Mouse (Mus musculus): ENCODE data around the gene Map3k7. TPM values are rescaled to one million over a fixed set of nuclear protein-coding genes. Genes with fewer than 3 reads are reported as not detected.

Map3k7 gene
- polyA plus RNA-seq, 1 experiment from 2014 or later, result 53.2 TPM

DNA sequence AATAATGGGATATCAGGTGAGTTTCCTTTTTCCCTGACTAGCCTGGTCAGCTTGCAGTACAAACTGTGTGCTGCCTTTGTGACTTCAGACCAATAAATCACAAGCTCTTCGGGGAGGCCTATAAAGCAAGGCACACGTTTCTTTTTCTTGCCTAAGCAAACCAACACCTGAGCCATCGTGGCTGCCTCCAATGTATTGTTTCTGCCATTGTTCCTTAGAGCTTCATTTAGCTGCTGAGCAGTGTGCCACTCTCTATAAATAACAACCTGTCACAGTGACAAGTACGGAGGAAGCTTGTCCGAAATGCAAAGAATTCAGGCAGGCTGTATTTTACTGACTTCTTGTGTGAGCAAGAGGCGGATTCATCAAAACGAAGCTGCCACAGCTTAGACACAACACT is 73.4 kb downstream of the Map3k7 start:
- no peak overlapping the region for H3K4me2 ChIP-seq (replicated peaks)
- no peaks in the 10 kb centered on the region for H3K27me3 ChIP-seq
- no peaks in the 10 kb centered on the region for H3K36me3 ChIP-seq
- H3K27ac ChIP-seq, result no peak overlapping the region
- no peak for ATAC-seq (ENCODE audit: insufficient number of reproducible peaks, insufficient read depth, low FRiP score, low TSS enrichment)
- H3K9me3 ChIP-seq, result no peaks in the 10 kb centered on the region
- no peak overlapping the region for H3K9ac ChIP-seq
- no peak overlapping the region for H3K4me3 ChIP-seq
- no peaks in the 10 kb centered on the region for H3K4me1 ChIP-seq
- WGBS, result 83% methylated on average over 7 of the region's 7 CpGs

DNA sequence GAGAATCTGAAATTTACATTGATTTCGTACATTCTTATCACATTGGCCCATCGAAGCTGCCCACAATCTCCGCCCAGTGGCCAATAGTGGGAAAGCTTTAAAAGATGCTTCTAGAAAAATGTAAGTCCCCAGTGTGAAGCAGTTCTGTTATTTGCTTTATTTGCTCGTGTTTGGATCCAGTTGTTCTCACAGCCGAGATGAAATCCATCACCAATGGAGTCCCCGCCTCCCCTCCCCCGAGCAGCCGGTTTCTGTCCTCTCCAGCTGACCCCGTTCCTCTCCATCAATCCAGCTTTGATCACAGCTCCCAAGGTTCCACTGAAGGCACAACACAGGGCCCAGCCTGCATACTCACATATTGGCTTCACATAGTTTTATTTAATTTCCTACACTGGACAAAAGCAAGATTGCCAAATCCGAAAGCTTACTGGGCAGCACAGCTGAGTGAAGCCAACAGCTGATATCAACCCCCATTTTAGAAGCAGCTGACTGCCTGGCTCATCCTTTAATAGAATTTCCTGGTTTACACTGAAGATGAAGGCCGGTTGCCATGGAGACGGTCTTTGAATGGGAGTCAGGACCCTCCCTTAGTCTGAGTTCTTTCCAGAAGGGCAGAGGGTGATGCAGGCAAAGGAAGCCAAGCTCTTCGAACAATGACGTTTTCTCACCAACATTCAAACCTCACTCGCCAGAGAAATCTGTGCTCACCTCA is 78.0 kb downstream of the Map3k7 start:
- no peak overlapping the region for H3K27ac ChIP-seq
- H3K4me2 ChIP-seq (replicated peaks), result no peak overlapping the region
- 70% methylated on average over 15 of the region's 15 CpGs for WGBS
- no peaks in the 10 kb centered on the region for H3K27me3 ChIP-seq
- H3K4me3 ChIP-seq, result no peak overlapping the region
- no peak for ATAC-seq (ENCODE audit: insufficient number of reproducible peaks, insufficient read depth, low FRiP score, low TSS enrichment)
- no peaks in the 10 kb centered on the region for H3K9me3 ChIP-seq
- H3K36me3 ChIP-seq, result no peaks in the 10 kb centered on the region
- no peak overlapping the region for H3K9ac ChIP-seq
- no peaks in the 10 kb centered on the region; the same call in 1 of the 2 replicates for H3K4me1 ChIP-seq

DNA sequence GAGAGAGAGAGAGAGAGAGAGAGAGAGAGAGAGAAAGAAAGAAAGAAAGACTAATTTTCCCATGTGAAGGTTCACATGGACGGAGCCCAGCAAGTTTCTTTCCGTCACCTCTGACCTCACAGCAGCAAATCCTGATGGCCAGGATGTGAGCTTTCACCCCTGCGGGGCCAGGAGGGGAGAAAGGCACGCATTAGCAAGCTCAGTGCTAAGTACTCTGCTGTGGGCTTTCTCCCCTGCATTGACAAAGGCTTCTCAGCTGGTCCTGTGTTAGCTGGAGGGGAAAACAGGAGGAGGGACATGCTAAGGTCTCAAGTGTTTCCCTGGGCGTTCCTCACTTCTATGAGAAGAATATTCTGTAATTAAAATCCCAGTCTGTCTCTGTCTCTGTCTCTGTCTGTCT is 81.3 kb downstream of the Map3k7 start:
- WGBS, result 11% methylated on average over 5 of the region's 5 CpGs
- Histone ChIP-seq H3K4me3 (no peak overlapping the region), H3K9me3 (no peaks in the 10 kb centered on the region), H3K27ac (no peak overlapping the region), H3K4me2 (replicated peaks) (no peak overlapping the region), H3K27me3 (no peaks in the 10 kb centered on the region), H3K36me3 (no peaks in the 10 kb centered on the region), H3K9ac (no peak overlapping the region), H3K4me1 (no peaks in the 10 kb centered on the region; the same call in 1 of the 2 replicates)
- no peak for ATAC-seq (ENCODE audit: insufficient number of reproducible peaks, insufficient read depth, low FRiP score, low TSS enrichment)

DNA sequence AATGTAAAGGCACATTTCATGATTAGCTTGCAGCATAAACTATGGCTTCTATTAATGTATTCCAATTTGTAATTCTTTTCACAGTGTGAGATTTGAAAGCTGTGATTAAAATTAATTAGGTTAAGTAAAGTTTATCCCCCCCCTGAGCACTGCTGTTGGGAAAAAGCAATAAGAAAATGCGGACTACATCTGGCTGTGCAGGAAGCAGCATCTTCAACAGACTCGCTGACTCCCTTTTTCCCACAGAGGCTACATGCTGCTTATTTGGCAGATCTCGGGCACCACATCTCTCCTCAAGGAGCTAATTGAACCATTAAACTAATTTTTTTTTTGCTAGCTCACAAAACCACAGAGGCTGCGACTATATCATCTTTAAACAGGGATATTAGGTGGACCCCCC is 85.9 kb downstream of the Map3k7 start:
- ATAC-seq (ENCODE audit: insufficient number of reproducible peaks, insufficient read depth, low FRiP score, low TSS enrichment), result no peak
- Histone ChIP-seq H3K9me3 (no peaks in the 10 kb centered on the region), H3K4me2 (replicated peaks) (no peak overlapping the region), H3K27ac (no peak overlapping the region), H3K27me3 (no peaks in the 10 kb centered on the region), H3K36me3 (no peaks in the 10 kb centered on the region), H3K9ac (no peak overlapping the region), H3K4me1 (no peaks in the 10 kb centered on the region; the same call in 1 of the 2 replicates), H3K4me3 (no peak overlapping the region)
- 45% methylated on average over 4 of the region's 4 CpGs for WGBS

DNA sequence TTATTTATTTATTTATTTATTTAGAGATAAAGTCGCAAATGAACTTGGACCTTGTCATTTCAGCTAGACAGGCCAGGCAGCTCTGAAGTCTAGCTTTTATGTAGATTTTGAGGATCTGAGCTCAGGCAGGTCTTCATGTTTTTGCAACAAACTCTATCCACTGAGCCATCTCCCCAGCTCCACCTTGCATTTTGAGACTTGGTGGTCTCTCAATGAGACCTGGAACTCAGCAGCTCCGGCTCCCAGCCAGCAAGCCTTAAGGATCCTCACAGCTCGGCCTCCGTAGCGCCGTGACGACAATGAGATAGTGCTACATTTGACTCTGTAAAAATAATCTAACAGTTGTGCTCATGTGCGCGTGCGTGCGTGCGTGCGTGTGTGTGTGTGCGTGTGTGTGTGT is 89.3 kb downstream of the Map3k7 start:
- WGBS, result 92% methylated on average over 14 of the region's 14 CpGs
- ATAC-seq (ENCODE audit: insufficient number of reproducible peaks, insufficient read depth, low FRiP score, low TSS enrichment), result no peak

DNA sequence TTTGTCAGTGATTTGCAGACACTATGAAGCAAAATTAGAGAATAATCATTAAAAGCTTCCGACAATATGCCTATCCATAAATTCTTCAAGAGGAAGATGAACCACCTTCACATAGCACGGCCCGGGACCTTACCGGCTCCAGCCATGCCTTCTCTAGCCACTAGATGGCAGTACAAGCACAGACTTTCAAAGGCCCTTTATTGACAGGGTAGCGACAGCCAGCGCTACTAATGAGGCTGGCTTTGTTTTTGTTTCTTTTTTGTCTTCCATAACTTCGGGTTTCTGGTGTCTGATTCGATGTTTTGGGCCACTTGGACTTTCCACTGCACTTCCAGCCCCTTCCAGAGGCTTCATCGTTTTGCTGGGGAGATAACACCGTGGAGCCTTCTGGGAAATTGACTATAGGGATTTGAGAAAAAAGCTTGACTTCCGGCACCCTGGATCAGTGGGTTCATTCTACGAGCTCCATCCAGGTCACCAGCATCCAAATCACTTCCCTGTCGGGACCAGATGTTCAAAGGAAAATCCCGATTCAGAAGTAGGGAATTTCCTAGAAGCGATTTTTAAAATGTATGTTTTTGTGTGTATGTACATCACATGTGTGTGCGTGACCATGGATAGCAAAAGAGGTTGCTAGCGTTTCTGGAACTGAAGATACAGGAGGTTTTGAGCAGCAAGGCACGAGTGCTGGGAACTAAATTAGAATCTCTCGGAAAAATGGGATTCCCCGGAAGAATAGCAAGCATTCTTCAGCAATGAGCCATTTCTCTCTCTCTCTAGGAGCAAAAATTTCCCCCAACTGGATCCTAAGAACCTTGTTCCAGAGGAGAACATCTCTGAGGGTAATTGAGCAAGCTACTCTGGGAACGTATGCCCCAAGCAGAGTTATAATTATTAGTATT is 91.5 kb downstream of the Map3k7 start:
- peak overlapping the region; percentile 36 for H3K4me3 ChIP-seq
- H3K36me3 ChIP-seq, result no peaks in the 10 kb centered on the region
- no peaks in the 10 kb centered on the region for H3K27me3 ChIP-seq
- ATAC-seq (ENCODE audit: insufficient number of reproducible peaks, insufficient read depth, low FRiP score, low TSS enrichment), result 0 out of 2 replicates have a peak, but pooled peaks have one; percentile 64
- no peak overlapping the region for H3K27ac ChIP-seq
- peak overlapping the region; percentile 61 for H3K4me2 ChIP-seq (replicated peaks)
- 0 out of 2 replicates have a peak overlapping the region, but pooled peaks have one; percentile 15 for H3K9ac ChIP-seq
- H3K9me3 ChIP-seq, result no peaks in the 10 kb centered on the region
- 0 out of 2 replicates have a peak, but pooled peaks cover 7% of the 10 kb centered on the region for H3K4me1 ChIP-seq
- 22% methylated on average over 21 of the region's 21 CpGs for WGBS

More for the DNA sequence above, 89.3 kb downstream of the Map3k7 start:
- 0 out of 2 replicates have a peak, but pooled peaks cover 7% of the 10 kb centered on the region for H3K4me1 ChIP-seq
- H3K27ac ChIP-seq, result no peak overlapping the region
- no peak overlapping the region for H3K4me3 ChIP-seq
- no peaks in the 10 kb centered on the region for H3K27me3 ChIP-seq
- no peak overlapping the region for H3K4me2 ChIP-seq (replicated peaks)
- no peak overlapping the region for H3K9ac ChIP-seq
- H3K36me3 ChIP-seq, result no peaks in the 10 kb centered on the region
- no peaks in the 10 kb centered on the region for H3K9me3 ChIP-seq

DNA sequence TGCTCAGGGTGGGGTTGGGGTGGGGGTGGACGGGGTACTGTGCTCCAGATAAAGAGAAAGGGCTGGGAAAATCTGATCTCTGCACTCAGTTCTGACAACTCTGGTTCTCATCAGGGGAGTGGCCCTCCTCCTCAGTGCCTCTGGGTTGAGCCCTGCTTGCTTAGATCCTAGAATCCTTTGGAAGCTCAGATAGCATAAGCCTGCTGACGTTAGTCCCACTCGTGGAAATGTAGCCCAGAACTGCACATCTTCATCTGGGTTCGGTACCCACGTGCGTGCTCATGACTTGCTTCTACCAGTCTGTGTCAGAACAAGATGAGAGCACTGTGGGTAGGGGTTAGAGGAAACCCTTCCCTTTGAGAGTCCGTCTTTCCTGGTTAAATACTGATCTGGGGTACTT is 92.5 kb downstream of the Map3k7 start:
- H3K9ac ChIP-seq, result peak overlapping the region; percentile 8; the same call in 1 of the 2 replicates
- no peak overlapping the region for H3K4me2 ChIP-seq (replicated peaks)
- WGBS, result 70% methylated on average over 7 of the region's 7 CpGs
- ATAC-seq (ENCODE audit: insufficient number of reproducible peaks, insufficient read depth, low FRiP score, low TSS enrichment), result 0 out of 2 replicates have a peak, but pooled peaks have one; percentile 12
- H3K27me3 ChIP-seq, result no peaks in the 10 kb centered on the region
- no peaks in the 10 kb centered on the region for H3K9me3 ChIP-seq
- H3K27ac ChIP-seq, result no peak overlapping the region
- no peaks in the 10 kb centered on the region for H3K36me3 ChIP-seq
- H3K4me3 ChIP-seq, result no peak overlapping the region
- 0 out of 2 replicates have a peak, but pooled peaks cover 9% of the 10 kb centered on the region for H3K4me1 ChIP-seq

DNA sequence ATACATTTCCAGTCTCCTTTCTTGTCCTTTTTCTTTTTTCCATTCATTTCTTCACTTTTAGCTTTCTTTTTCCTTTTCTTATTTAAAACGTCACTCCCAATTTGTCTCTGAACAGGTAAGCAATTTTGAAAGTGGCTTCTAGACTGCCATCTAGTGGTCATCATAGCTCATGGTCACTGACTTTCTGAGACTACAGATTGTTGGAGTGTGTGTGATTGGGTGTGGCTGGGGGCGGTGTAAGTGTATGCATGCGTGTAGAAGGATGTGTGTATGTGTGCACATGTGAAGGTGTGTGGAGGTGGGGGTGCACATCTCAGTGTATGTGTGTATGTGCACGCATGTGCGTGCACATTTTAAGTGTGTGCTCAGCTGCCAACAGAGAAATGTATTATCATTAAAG is 93.2 kb downstream of the Map3k7 start:
- H3K36me3 ChIP-seq, result no peaks in the 10 kb centered on the region
- H3K27ac ChIP-seq, result no peak overlapping the region
- 50% methylated on average over 5 of the region's 5 CpGs for WGBS
- H3K9ac ChIP-seq, result no peak overlapping the region
- no peaks in the 10 kb centered on the region for H3K9me3 ChIP-seq
- no peak for ATAC-seq (ENCODE audit: insufficient number of reproducible peaks, insufficient read depth, low FRiP score, low TSS enrichment)
- H3K27me3 ChIP-seq, result no peaks in the 10 kb centered on the region
- H3K4me1 ChIP-seq, result 0 out of 2 replicates have a peak, but pooled peaks cover 11% of the 10 kb centered on the region
- no peak overlapping the region for H3K4me3 ChIP-seq
- H3K4me2 ChIP-seq (replicated peaks), result no peak overlapping the region

DNA sequence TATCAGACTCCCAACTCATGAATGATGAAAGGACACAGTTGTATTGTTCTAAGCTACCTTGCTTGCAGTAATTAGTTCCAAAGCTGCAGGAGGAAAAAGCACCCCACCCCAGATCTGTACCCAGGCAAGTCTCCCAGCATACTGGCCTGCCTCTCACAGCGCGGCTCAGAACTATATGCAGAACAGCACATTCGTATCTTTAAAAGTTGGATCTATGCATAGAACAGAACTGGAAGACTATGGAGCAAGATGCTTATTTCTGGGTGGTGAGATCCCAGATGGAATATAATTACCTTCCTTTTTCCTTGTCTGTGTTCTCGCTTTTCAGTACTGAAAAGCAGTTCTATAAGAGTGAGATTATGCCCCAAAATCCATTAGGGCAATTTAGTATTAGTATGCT is 96.8 kb downstream of the Map3k7 start:
- Histone ChIP-seq H3K9me3 (no peaks in the 10 kb centered on the region), H3K4me1 (0 out of 2 replicates have a peak, but pooled peaks cover 8% of the 10 kb centered on the region), H3K9ac (no peak overlapping the region), H3K4me3 (no peak overlapping the region), H3K27ac (no peak overlapping the region), H3K36me3 (no peaks in the 10 kb centered on the region), H3K27me3 (no peaks in the 10 kb centered on the region), H3K4me2 (replicated peaks) (no peak overlapping the region)
- WGBS, result 89% methylated on average over 4 of the region's 4 CpGs
- no peak for ATAC-seq (ENCODE audit: insufficient number of reproducible peaks, insufficient read depth, low FRiP score, low TSS enrichment)

DNA sequence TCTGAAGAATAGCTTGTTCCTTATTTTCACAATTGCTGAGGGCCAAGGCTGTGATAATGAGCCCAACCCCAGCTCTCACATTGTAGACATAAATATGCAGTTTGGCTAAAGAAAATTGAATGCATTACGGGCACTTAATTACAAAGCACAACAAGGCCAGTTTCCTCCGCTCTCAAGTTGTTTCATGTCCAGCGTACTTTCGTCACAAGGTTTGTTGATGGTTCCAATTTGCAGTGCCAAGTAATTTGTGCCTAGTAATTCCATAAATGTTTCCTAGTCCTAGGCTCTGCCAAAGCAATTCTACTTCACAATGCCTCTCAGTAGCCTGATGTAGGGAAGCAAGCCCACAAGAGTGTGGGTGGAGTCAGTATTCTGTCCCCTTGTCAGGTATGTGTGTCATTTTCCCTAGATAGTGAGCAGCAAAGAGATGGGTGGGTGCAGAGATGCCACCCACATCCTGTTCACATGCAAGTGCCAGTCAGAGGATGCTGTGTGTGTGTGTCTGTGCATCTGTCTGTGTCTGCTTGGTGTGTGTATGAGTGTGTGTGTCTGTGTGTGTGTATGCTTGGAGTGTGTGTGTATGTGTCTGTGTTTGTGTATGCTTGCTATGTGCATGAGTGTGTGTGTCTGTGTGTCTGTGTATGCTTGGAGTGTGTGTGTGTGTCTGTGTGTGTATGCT is 98.6 kb downstream of the Map3k7 start:
- WGBS, result 72% methylated on average over 4 of the region's 4 CpGs
- Histone ChIP-seq H3K36me3 (no peaks in the 10 kb centered on the region), H3K27ac (no peak overlapping the region), H3K9ac (no peak overlapping the region), H3K9me3 (no peaks in the 10 kb centered on the region), H3K27me3 (no peaks in the 10 kb centered on the region), H3K4me3 (no peak overlapping the region), H3K4me1 (0 out of 2 replicates have a peak, but pooled peaks cover 4% of the 10 kb centered on the region), H3K4me2 (replicated peaks) (no peak overlapping the region)
- ATAC-seq (ENCODE audit: insufficient number of reproducible peaks, insufficient read depth, low FRiP score, low TSS enrichment), result no peak

DNA sequence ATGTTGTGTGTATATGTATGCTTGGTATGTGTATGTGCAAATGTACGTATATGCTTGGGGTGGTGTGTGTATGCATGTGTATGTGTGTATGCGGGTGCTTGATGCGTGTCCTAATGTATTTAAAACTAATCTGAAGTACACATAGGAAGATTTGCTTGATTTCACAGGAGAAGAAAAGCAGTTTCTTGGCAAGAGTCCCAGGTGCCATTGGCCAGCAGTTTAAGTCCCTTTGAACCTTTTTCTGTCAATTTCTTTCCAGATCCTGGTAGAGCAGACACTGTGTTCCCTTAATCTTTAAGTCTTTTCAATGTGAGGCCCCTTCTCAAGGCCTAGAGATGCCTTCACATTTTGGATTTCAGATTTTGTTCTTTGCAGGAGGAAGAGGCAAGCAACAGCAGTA is 99.4 kb downstream of the Map3k7 start:
- Histone ChIP-seq H3K36me3 (no peaks in the 10 kb centered on the region), H3K27me3 (no peaks in the 10 kb centered on the region), H3K27ac (no peak overlapping the region), H3K9me3 (no peaks in the 10 kb centered on the region), H3K4me1 (0 out of 2 replicates have a peak, but pooled peaks cover 4% of the 10 kb centered on the region), H3K9ac (no peak overlapping the region), H3K4me3 (no peak overlapping the region), H3K4me2 (replicated peaks) (no peak overlapping the region)
- no peak for ATAC-seq (ENCODE audit: insufficient number of reproducible peaks, insufficient read depth, low FRiP score, low TSS enrichment)
- 85% methylated on average over 3 of the region's 3 CpGs for WGBS
